Mouse (Mus musculus) adrenal gland, adult 18-20 months (tissue): ENCODE data around the gene Ist1. TPM values are rescaled to one million over a fixed set of nuclear protein-coding genes. Genes with fewer than 3 reads are reported as not detected.

ENCODE experiments used
- DNase-seq, 2 experiments: peaks; one replicate each; pipeline ENCODE4 v3.0.0; 2021 to 2022; ENCODE audit warnings: low spot score in 2 of 2
- total RNA-seq, 2 experiments: library from RNA; stranded (reverse); gene quantifications; 1 replicate in 1 of 2; 2 replicates in 1 of 2; pipeline ENCODE4 v1.2.3; 2021

Gene Ist1
- total RNA-seq, 2 experiments from 2014 or later: 96.5 to 99.1 TPM

GRCm38 (mm10) chr8:109691769-109692168 lies 1.3 kb downstream of the Ist1 start:
- no peak for DNase-seq

DNA sequence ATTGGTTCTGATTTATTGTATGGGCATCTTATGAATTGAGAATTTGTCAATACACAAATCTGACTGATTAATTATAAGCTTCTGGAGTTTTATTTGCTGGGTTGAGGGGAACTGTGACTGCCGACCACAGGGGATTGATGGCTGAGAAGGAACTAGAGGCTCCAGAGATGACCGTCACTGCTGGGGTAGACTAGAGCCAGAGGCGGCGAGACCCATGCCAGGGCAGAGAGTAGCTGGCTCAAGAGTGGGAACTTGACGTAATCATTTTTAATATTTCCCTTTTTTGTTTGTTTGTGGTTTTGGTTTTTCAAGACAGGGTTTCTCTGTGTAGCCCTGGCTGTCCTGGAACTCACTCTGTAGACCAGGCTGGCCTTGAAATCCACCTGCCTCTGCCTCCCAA lies 5.8 kb downstream of the Ist1 start:
- no peak for DNase-seq

DNA sequence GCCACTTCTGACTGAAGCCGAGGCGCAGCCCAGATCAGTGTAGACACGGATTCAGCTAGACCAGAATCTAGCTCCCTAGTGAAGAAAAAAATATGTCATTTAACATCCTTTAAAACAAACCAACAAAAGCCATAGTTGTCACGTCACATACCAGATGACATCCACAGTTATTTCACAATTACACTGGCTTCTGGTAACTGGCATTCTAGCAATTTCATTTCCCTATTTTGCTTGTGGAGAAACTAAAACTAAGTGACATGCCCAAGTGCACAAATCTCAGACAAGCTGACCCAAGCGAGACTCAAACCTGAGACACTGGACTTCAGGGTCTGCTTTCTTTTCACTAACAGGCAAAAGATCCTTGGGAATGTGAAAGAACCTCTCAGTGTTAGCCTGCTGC lies 10.9 kb downstream of the Ist1 start:
- no peak for DNase-seq

DNA sequence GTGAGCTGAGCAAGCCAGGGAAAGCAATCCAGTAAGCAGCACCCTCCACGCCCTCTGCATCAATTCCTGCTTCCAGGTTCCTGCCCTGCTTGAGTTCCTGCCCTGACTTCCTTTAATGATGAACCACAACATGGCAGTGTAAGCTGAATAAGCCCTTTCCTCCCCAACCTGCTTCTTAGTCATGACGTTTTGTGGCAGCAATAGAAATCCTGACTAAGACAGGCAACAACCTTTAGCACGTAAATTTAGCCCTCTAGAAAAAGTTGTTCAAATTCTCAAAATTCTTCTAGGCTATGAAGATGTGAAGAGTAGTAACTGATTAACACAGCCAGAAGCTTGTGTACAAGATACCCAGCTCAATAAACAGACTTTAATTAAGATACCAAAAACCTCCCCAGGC lies 11.5 kb downstream of the Ist1 start:
- no peak for DNase-seq

DNA sequence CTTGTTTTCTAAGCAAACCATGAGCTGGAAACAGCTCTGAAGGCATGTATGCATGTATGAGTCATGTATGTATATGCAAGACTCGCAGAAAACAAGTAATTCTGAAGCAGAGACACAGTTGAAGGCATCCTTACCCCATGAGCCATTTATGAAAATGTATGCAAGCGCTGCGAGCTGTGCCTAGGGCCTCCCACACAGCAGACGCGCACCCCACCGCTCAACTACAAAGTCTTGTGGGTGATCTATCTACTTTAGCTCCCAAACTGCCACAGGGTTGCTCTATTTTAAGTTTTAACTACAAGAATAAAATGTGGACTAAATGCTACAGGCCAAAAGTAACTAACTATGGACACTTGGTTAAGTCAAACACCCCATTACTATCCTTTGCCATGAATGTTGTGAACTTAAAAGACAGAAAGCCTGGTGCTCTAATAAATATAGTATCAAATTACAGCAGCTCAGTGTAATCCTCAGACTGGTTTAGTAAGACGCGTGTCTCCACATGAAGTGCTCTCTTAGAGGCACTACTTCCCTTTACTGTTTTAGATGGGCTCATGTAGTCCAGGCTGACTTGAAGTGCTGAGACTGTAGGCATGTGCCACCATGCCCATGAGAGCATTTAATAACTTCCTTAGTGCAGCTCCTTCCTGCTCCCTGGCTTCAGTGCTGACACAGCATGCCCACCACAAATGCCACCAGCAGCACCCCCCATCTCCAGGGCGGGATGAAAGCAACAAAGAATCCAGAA lies 17.0 kb downstream of the Ist1 start:
- no peak for DNase-seq

GRCm38 (mm10) chr8:109673596-109673995 lies 19.5 kb downstream of the Ist1 start:
- no peak for DNase-seq

DNA sequence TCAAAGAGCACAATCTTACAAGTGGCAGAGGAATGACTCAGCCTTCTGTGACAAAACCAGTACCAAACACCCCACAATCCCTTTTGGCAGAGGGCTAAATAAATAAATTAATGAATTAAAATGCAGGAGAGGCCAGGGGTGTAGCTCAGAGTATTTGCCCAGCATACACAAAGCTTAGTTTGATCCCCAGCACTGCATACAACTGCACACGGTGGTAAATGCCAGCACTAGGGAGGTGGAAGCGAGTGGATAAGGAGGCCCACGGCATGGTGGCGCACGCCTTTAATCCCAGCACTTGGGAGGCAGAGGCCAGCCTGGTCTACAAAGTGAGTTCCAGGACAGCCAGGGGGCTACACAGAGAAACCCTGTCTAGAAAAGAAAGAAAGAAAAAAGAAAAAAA lies 20.4 kb downstream of the Ist1 start:
- no peak for DNase-seq

DNA sequence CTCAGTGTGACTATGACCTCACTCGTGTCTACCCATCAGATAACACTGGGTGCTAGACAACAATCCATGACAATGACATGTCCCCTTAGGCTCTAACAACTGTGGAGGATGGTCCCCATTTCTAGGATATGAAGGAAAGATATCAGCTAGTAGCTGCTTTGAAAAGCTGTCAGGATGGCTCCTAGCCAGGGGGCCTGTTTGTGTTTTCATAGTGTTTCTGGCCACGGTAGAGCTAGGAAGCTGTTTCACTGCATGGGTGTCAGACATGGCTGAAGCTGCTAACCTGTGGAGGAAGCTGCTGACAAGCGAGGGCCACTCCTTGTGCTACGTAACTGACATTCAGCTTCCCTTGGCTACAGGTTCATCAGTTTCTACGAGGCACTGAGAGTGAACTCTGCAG lies 26.4 kb downstream of the Ist1 start:
- DNase-seq: no peak

- no peak for DNase-seq
These were observed 30.7 kb downstream of the Ist1 start for GRCm38 (mm10) chr8:109662328-109662727.

DNA sequence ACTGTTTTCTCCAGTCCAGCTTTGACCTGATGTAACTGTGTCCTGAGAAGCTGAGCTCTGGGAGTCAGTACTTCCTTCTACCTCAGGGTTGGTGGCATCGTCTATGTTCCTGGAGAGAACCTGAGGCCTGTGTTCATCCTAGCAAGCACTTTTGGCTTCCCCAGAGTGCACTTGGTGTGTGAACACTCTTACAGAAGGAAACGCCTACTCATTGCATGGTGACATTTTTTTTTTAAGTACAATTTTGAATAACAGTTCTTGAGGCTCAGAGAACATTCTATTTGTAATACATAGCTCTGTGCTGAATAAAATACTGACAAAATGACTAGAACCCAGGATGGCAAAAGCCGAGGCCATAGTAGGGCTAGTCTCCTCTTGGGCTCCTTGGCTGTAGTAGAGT lies 36.2 kb downstream of the Ist1 start:
- DNase-seq: no peak

GRCm38 (mm10) chr8:109650801-109651200 lies 42.3 kb downstream of the Ist1 start:
- DNase-seq: no peak

GRCm38 (mm10) chr8:109648469-109648868 lies 44.6 kb downstream of the Ist1 start:
- no peak for DNase-seq

DNA sequence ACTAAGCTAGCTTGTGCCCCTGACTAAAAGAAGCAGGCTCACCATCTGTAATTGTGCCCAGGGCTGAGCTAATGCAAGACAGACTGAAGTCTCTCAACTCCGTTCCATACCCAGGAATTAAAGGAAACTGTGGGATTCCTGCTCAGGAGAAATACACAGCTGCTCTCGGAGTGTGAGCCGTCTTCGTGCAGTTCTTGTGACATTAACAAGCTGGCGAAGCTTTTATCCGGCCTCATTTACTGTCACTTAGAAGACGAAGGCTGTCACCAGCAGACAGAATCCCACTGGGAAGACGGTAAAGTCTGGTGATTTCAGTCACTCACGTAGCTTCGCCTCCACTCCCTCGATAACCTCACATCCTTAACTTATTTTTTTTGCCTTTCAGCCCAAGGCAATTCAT lies 45.7 kb downstream of the Ist1 start:
- no peak for DNase-seq

- no peak for DNase-seq
These were observed 51.8 kb downstream of the Ist1 start for GRCm38 (mm10) chr8:109641236-109641635.

DNA sequence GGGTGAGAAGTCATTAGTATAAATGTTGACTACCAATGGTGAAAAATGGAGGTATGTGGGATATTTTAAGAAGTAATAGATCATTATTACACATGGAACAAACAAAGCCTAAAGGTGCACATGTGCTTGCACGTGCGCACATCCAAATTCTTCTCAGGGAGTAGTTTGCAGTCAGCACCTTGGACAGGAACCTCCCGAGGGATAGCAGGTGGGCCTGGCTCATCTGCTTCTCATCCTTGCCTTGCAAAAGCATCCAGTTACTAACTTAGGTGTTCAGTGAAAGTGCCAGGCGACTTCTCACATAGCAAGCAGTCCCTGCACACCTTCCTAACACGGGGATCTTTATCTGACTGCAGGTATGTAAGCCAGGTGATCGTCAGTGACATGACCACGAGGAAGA lies 52.6 kb downstream of the Ist1 start:
- DNase-seq: no peak

DNA sequence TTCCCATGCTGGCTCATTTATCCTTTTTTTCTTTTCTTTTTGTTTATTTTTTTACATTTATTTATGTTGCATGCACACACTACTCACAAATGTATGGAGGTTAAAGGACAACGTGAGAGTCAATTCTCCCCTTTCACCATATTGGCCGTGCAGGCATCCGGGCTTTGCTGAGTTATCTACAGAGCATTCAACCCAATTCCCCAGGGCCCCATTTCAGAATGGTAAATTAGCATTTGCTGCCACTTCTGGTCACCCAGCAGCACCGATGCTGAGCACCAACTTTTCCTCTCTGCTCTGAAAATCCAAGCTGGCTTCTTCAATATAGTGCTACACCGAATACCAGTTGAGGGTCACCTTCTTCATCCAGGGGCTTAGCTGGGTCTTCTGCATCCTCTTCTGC lies 54.2 kb downstream of the Ist1 start:
- DNase-seq: no peak

DNA sequence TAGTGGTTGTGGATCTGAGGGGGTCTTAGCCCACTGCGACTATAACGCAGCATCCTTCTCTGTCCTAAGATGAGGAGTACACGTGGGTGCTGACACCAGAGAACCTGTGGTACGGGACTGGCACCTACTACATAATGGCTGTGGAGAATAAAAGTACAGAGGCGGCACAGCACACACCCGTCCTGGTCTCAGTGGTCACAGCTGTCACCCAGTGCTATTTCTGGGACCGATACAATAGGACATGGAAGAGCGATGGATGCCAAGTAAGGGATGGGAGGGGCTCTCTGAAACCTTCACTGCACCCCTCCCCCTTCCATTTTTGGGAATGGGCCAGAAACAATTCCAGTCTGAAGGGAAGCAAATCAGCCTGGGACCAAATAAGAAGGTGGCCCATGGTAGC lies 57.9 kb downstream of the Ist1 start:
- no peak for DNase-seq

- DNase-seq: no peak
These were observed 60.6 kb downstream of the Ist1 start for GRCm38 (mm10) chr8:109632498-109632897.

DNA sequence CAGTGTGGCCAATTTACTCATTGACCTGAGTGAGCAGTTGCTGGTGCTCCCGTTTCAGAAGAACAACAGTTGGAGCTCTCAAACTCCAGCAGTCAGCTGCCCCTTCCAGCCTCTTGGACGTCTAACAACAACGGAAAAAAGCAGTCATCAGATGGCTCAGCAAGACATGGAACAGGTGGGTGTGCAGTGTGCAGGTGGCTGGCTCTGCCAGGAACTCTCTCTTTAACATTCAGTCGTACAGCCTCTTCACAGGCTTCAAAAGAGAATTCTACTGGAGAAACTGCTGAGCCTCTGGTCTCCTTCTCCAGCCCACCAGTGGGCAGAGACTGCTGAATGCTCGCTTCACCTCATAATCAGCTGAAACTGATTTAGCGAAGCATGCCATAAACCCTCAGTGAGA lies 64.4 kb downstream of the Ist1 start:
- DNase-seq: no peak
